In the genomic region with DNA sequence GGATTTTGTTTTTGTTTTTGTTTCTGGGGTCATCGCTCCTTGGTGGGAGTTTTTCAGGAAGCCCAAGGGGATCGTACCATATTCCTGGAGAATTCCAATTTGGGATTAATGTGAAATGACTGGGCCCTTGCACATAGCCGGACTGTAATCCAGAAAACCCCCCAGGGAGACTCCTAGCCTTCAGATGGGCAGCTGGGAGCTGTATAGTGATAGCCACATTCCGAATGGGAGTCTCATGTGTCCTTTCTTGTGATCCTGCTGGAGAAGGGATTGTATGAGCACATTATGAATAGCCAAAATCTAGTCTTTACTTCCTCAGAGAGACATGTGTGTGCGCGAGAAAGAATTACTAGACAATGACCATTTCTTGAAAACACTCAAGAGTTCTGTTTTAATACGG, we compare ENCODE assay signal across 8 mouse cellular contexts. TPM values are rescaled to one million over a fixed set of nuclear protein-coding genes. Genes with fewer than 3 reads are reported as not detected.
A peak's percentile ranks its signal among the peaks of the same experiment; 100 is the strongest.
DNase-seq lines count a peak whose midpoint lies in the region; ATAC-seq and TF ChIP-seq lines count a peak whose summit lies in the region.

No protein-coding gene starts in this region.

- no peak for DNase-seq in lung, postnatal 0 days (ENCODE audit: low spot score)
- DNase-seq in lung, postnatal 25 days (ENCODE audit: low spot score) = no peak
- DNase-seq in heart, embryonic 10.5 days (ENCODE audit: low spot score) = no peak
- no peak for DNase-seq in T-cell, adult 2 months (ENCODE audit: low spot score)
- no peak for DNase-seq in urinary bladder, postnatal 36 days (ENCODE audit: low spot score in 2 of 2)
- no peak for DNase-seq in kidney, postnatal 25 days

- no peak for TF ChIP-seq EP300 in lung, postnatal 0 days (IDR thresholded peaks at IDR 0.05)

- H3K4me2 ChIP-seq in lung, postnatal 0 days (replicated peaks; ENCODE audit: low read depth, low read length) = peak overlapping the region; percentile 75; the same call in 1 of the 2 replicates
- peak overlapping the region; percentile 88 for H3K4me2 ChIP-seq in limb, embryonic 13.5 days (replicated peaks)
- H3K4me2 ChIP-seq in stomach, embryonic 15.5 days = peak overlapping the region; percentile 57

- H3K9me3 ChIP-seq in lung, postnatal 0 days (ENCODE audit: low read length) = no peaks in the 10 kb centered on the region
- H3K9me3 ChIP-seq in heart, embryonic 10.5 days = no peaks in the 10 kb centered on the region
- no peaks in the 10 kb centered on the region for H3K9me3 ChIP-seq in limb, embryonic 13.5 days
- no peaks in the 10 kb centered on the region for H3K9me3 ChIP-seq in stomach, embryonic 15.5 days

- H3K9ac ChIP-seq in lung, postnatal 0 days (replicated peaks; ENCODE audit: low read depth) = no peak overlapping the region; the same call in 1 of the 2 replicates
- peak overlapping the region; percentile 96 for H3K9ac ChIP-seq in limb, embryonic 13.5 days
- H3K9ac ChIP-seq in stomach, embryonic 15.5 days = no peak overlapping the region; the same call in 1 of the 2 replicates

- no peak for TF ChIP-seq CTCF in lung, postnatal 0 days (IDR thresholded peaks at IDR 0.05)

- ATAC-seq in lung, postnatal 0 days = no peak
- no peak for ATAC-seq in limb, embryonic 13.5 days (ENCODE audit: low FRiP score, low read depth)
- ATAC-seq in stomach, embryonic 15.5 days (ENCODE audit: insufficient read depth, low FRiP score, low read depth) = no peak

- H3K4me3 ChIP-seq in lung, postnatal 0 days (ENCODE audit: low read depth, low read length) = peak overlapping the region; percentile 91; the same call in 1 of the 2 replicates
- H3K4me3 ChIP-seq in heart, embryonic 10.5 days = peak overlapping the region; percentile 92
- H3K4me3 ChIP-seq in limb, embryonic 13.5 days = peak overlapping the region; percentile 86
- H3K4me3 ChIP-seq in stomach, embryonic 15.5 days (replicated peaks) = peak overlapping the region; percentile 91

- WGBS in lung, postnatal 0 days = 52% methylated on average over 7 of the region's 7 CpGs
- WGBS in heart, embryonic 10.5 days = 65% methylated on average over 7 of the region's 7 CpGs
- WGBS in limb, embryonic 13.5 days = 54% methylated on average over 7 of the region's 7 CpGs
- 55% methylated on average over 7 of the region's 7 CpGs for WGBS in stomach, embryonic 15.5 days

- no peaks in the 10 kb centered on the region for H3K27me3 ChIP-seq in lung, postnatal 0 days (replicated peaks; ENCODE audit: insufficient read depth, low read length)
- H3K27me3 ChIP-seq in heart, embryonic 10.5 days (ENCODE audit: insufficient read depth, poor library complexity, severe bottlenecking) = no peaks in the 10 kb centered on the region
- H3K27me3 ChIP-seq in limb, embryonic 13.5 days = peaks cover 6% of the 10 kb centered on the region; the same call in 1 of the 2 replicates
- H3K27me3 ChIP-seq in stomach, embryonic 15.5 days (replicated peaks) = no peaks in the 10 kb centered on the region

- peaks cover 10% of the 10 kb centered on the region; the same call in 1 of the 2 replicates for H3K4me1 ChIP-seq in lung, postnatal 0 days (ENCODE audit: insufficient read depth, low read depth, low read length)
- H3K4me1 ChIP-seq in heart, embryonic 10.5 days = peaks cover 25% of the 10 kb centered on the region
- peaks cover 22% of the 10 kb centered on the region for H3K4me1 ChIP-seq in limb, embryonic 13.5 days
- peaks cover 3% of the 10 kb centered on the region; the same call in 1 of the 2 replicates for H3K4me1 ChIP-seq in stomach, embryonic 15.5 days

- H3K36me3 ChIP-seq in lung, postnatal 0 days (ENCODE audit: insufficient read depth, low read length) = no peaks in the 10 kb centered on the region
- 0 out of 2 replicates have a peak, but pooled peaks cover 8% of the 10 kb centered on the region for H3K36me3 ChIP-seq in heart, embryonic 10.5 days
- H3K36me3 ChIP-seq in limb, embryonic 13.5 days = peaks cover 18% of the 10 kb centered on the region
- H3K36me3 ChIP-seq in stomach, embryonic 15.5 days = no peaks in the 10 kb centered on the region

- H3K27ac ChIP-seq in lung, postnatal 0 days (ENCODE audit: low read length) = 0 out of 2 replicates have a peak overlapping the region, but pooled peaks have one; percentile 95
- H3K27ac ChIP-seq in heart, embryonic 10.5 days = peak overlapping the region; percentile 98; the same call in 1 of the 2 replicates
- no peak overlapping the region for H3K27ac ChIP-seq in limb, embryonic 13.5 days
- no peak overlapping the region for H3K27ac ChIP-seq in stomach, embryonic 15.5 days

RNA-seq across cellular contexts. Expression of a gene that starts 1.9 kb away (rescaled TPM):
- polyA plus RNA-seq in lung, postnatal 0 days (2015; fragmentation: Nextera tagmentation; extraction: Ambion mirVana) = 34.4 and 35.4 TPM in 2 replicates
- 81.8 and 97.4 TPM in 2 replicates for polyA plus RNA-seq in heart, embryonic 10.5 days (2016; fragmentation: Nextera tagmentation; extraction: Ambion mirVana)
- 111 and 114 TPM in 2 replicates for polyA plus RNA-seq in limb, embryonic 13.5 days (2015; fragmentation: Nextera tagmentation; extraction: Ambion mirVana)
- polyA plus RNA-seq in stomach, embryonic 15.5 days (2015; fragmentation: Nextera tagmentation; extraction: Ambion mirVana) = 89.6 and 114 TPM in 2 replicates

RNA-seq across cellular contexts. Expression of a gene that starts 28.6 kb away (rescaled TPM):
- 135 and 139 TPM in 2 replicates for polyA plus RNA-seq in lung, postnatal 0 days (2015; fragmentation: Nextera tagmentation; extraction: Ambion mirVana)
- polyA plus RNA-seq in heart, embryonic 10.5 days (2016; fragmentation: Nextera tagmentation; extraction: Ambion mirVana) = 150 TPM in 2 replicates
- 175 and 185 TPM in 2 replicates for polyA plus RNA-seq in limb, embryonic 13.5 days (2015; fragmentation: Nextera tagmentation; extraction: Ambion mirVana)
- 163 and 172 TPM in 2 replicates for polyA plus RNA-seq in stomach, embryonic 15.5 days (2015; fragmentation: Nextera tagmentation; extraction: Ambion mirVana)

RNA-seq across cellular contexts. Expression of a gene that starts 28.6 kb away (rescaled TPM):
- polyA plus RNA-seq in lung, postnatal 0 days (2015; fragmentation: Nextera tagmentation; extraction: Ambion mirVana) = 2.5 and 3.0 TPM in 2 replicates
- 4.9 and 5.5 TPM in 2 replicates for polyA plus RNA-seq in heart, embryonic 10.5 days (2016; fragmentation: Nextera tagmentation; extraction: Ambion mirVana)
- 6.8 and 7.7 TPM in 2 replicates for polyA plus RNA-seq in limb, embryonic 13.5 days (2015; fragmentation: Nextera tagmentation; extraction: Ambion mirVana)
- 4.4 and 4.5 TPM in 2 replicates for polyA plus RNA-seq in stomach, embryonic 15.5 days (2015; fragmentation: Nextera tagmentation; extraction: Ambion mirVana)

Comparison
In these comparisons a context has a peak if more than half of its experiments do, and no peak if none do; other contexts are left out.
1. H3K27ac ChIP-seq: peak in lung, postnatal 0 days (single experiment) and heart, embryonic 10.5 days (single experiment); none in limb, embryonic 13.5 days (single experiment) and stomach, embryonic 15.5 days (single experiment).
2. Peak in every context shown above with its lines, with median percentiles within 50 percentile points of each other: H3K4me2 ChIP-seq and H3K4me3 ChIP-seq.